Mouse (Mus musculus): ENCODE measurements at regions not wholly inside any gene's neighbourhood (a gene's known extent, or its start where the extent isn't known, plus 50 kb on each side); places are given as distances from the start of the nearest gene placed in this dataset.

- DNase-seq (ENCODE audit: low spot score) = no peak
These were observed 400.3 kb downstream of the Fam198b start for GRCm38 (mm10) chr3:80284656-80285055.

GRCm38 (mm10) chr3:80285246-80285645, 400.9 kb downstream of the Fam198b start:
- no peak for DNase-seq (ENCODE audit: low spot score)

- no peak for DNase-seq (ENCODE audit: low spot score)
These were observed 409.2 kb downstream of the Fam198b start for GRCm38 (mm10) chr3:80293485-80293884.

GRCm38 (mm10) chr3:80307632-80308031, 423.3 kb downstream of the Fam198b start:
- DNase-seq (ENCODE audit: low spot score) = no peak

- DNase-seq (ENCODE audit: low spot score) = no peak
These were observed 425.6 kb downstream of the Fam198b start for GRCm38 (mm10) chr3:80309931-80310330.

- DNase-seq (ENCODE audit: low spot score) = no peak
These were observed 427.4 kb downstream of the Fam198b start for GRCm38 (mm10) chr3:80311689-80312088.

GRCm38 (mm10) chr3:80322291-80322690, 438.0 kb downstream of the Fam198b start:
- DNase-seq (ENCODE audit: low spot score) = no peak

- DNase-seq (ENCODE audit: low spot score) = no peak
These were observed 440.4 kb downstream of the Fam198b start for GRCm38 (mm10) chr3:80324726-80325125.

GRCm38 (mm10) chr3:80331776-80332175, 447.4 kb downstream of the Fam198b start:
- DNase-seq (ENCODE audit: low spot score) = no peak

GRCm38 (mm10) chr3:80334446-80334893, 450.1 kb downstream of the Fam198b start:
- DNase-seq (ENCODE audit: low spot score) = no peak

GRCm38 (mm10) chr3:80336123-80336674, 451.9 kb downstream of the Fam198b start:
- DNase-seq (ENCODE audit: low spot score) = no peak

- DNase-seq (ENCODE audit: low spot score) = no peak
These were observed 434.7 kb downstream of the Gria2 start for GRCm38 (mm10) chr3:80367972-80368371.

GRCm38 (mm10) chr3:80369214-80369941, 433.3 kb downstream of the Gria2 start:
- no peak for DNase-seq (ENCODE audit: low spot score)

- DNase-seq (ENCODE audit: low spot score) = peak; percentile 14
These were observed 430.2 kb downstream of the Gria2 start for GRCm38 (mm10) chr3:80372436-80372835.

GRCm38 (mm10) chr3:80385986-80386385, 416.6 kb downstream of the Gria2 start:
- DNase-seq (ENCODE audit: low spot score) = peak; percentile 67

- DNase-seq (ENCODE audit: low spot score) = no peak
These were observed 406.4 kb downstream of the Gria2 start for GRCm38 (mm10) chr3:80396240-80396639.

GRCm38 (mm10) chr3:80420453-80420852, 382.2 kb downstream of the Gria2 start:
- no peak for DNase-seq (ENCODE audit: low spot score)

- DNase-seq (ENCODE audit: low spot score) = no peak
These were observed 381.2 kb downstream of the Gria2 start for GRCm38 (mm10) chr3:80421461-80421860.

GRCm38 (mm10) chr3:80422106-80422505, 380.5 kb downstream of the Gria2 start:
- DNase-seq (ENCODE audit: low spot score) = no peak

GRCm38 (mm10) chr3:80422646-80423045, 380.0 kb downstream of the Gria2 start:
- no peak for DNase-seq (ENCODE audit: low spot score)
